In the genomic region with DNA sequence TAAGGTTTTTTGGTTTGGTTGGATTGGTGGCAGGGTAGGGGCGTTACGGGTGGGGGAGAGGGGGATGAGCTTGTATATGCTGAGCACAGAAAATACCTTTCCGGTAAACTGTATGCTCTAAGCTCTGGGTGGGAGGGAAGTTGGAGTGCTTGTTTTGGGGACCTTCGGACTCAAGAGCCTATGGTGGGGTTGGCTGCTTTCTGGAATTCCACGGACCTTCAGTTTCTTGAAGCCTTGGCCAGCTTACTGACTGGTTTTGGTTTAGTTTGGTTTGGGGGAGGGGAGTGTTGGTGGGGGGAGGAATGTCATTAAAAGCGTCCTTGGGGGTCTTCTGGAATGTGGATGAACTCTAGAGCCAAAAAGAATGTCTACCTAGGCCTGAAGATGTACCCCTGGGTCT, we compare ENCODE assay signal across 15 mouse cellular contexts. TPM values are rescaled to one million over a fixed set of nuclear protein-coding genes. Genes with fewer than 3 reads are reported as not detected.
DNase-seq lines count a peak whose midpoint lies in the region; ATAC-seq lines count a peak whose summit lies in the region.
"Had no signal": no experiment of that assay in that cellular context is flagged by ENCODE, and none has a peak within 500 bp of the region (broad histone marks: within the 10 kb centered on the region; RNA-seq: fewer than 3 reads in every experiment).

No protein-coding gene starts in this region.

- H3K4me3 ChIP-seq in midbrain, embryonic 11.5 days (ENCODE audit: low read depth, low read length): no peak overlapping the region
- H3K4me3 ChIP-seq in midbrain, embryonic 16.5 days (ENCODE audit: low read depth, low read length): no peak overlapping the region
- H3K4me3 ChIP-seq in embryonic facial prominence, embryonic 13.5 days: no peak overlapping the region
- no peak overlapping the region for H3K4me3 ChIP-seq in embryonic facial prominence, embryonic 15.5 days (replicated peaks)
- H3K4me3 ChIP-seq: heart, adult 2 months; heart, embryonic 10.5 days; heart, embryonic 13.5 days had no signal

- peaks cover 2% of the 10 kb centered on the region for H3K4me1 ChIP-seq in midbrain, embryonic 11.5 days (ENCODE audit: control insufficient read depth, insufficient read depth, low read length)
- peaks cover 2% of the 10 kb centered on the region; the same call in 1 of the 2 replicates for H3K4me1 ChIP-seq in midbrain, embryonic 16.5 days (ENCODE audit: control insufficient read depth, insufficient read depth, low read length)
- peaks cover 35% of the 10 kb centered on the region for H3K4me1 ChIP-seq in embryonic facial prominence, embryonic 13.5 days
- peaks cover 21% of the 10 kb centered on the region; the same call in 1 of the 2 replicates for H3K4me1 ChIP-seq in embryonic facial prominence, embryonic 15.5 days

- no peak overlapping the region for H3K4me2 ChIP-seq in midbrain, embryonic 11.5 days
- no peak overlapping the region for H3K4me2 ChIP-seq in midbrain, embryonic 16.5 days (ENCODE audit: low read length)
- H3K4me2 ChIP-seq in embryonic facial prominence, embryonic 13.5 days: no peak overlapping the region
- no peak overlapping the region for H3K4me2 ChIP-seq in embryonic facial prominence, embryonic 15.5 days (replicated peaks)
- H3K4me2 ChIP-seq: heart, embryonic 13.5 days; hindbrain, embryonic 14.5 days had no signal

- DNase-seq in midbrain, embryonic 11.5 days (ENCODE audit: low spot score, missing footprints): peak; percentile 77
- no peak for DNase-seq in frontal cortex, postnatal 10 days (ENCODE audit: low spot score in 2 of 2)
- DNase-seq in spleen, postnatal 4 days (ENCODE audit: low spot score in 2 of 2): no peak
- DNase-seq: gastrocnemius, postnatal 36 days; heart, adult 2 months had no signal

- H3K9ac ChIP-seq in midbrain, embryonic 11.5 days (ENCODE audit: low read length): no peak overlapping the region
- no peak overlapping the region for H3K9ac ChIP-seq in midbrain, embryonic 16.5 days (ENCODE audit: low read depth, low read length)
- H3K9ac ChIP-seq in embryonic facial prominence, embryonic 13.5 days: no peak overlapping the region
- H3K9ac ChIP-seq in embryonic facial prominence, embryonic 15.5 days: no peak overlapping the region
- H3K9ac ChIP-seq: heart, embryonic 13.5 days; hindbrain, embryonic 14.5 days had no signal

- no peak overlapping the region for H3K27ac ChIP-seq in midbrain, embryonic 11.5 days (ENCODE audit: low read depth, low read length)
- H3K27ac ChIP-seq in midbrain, embryonic 16.5 days (ENCODE audit: low read length): no peak overlapping the region
- H3K27ac ChIP-seq in embryonic facial prominence, embryonic 13.5 days: peak overlapping the region; percentile 51; the same call in 1 of the 2 replicates
- 0 out of 2 replicates have a peak overlapping the region, but pooled peaks have one; percentile 5 for H3K27ac ChIP-seq in embryonic facial prominence, embryonic 15.5 days (replicated peaks)
- H3K27ac ChIP-seq: heart, adult 2 months; heart, embryonic 10.5 days; heart, embryonic 13.5 days; hindbrain, embryonic 14.5 days; hindbrain, postnatal 0 days had no signal

- H3K36me3 ChIP-seq in midbrain, embryonic 11.5 days (ENCODE audit: control insufficient read depth, insufficient read depth, low read length): no peaks in the 10 kb centered on the region
- H3K36me3 ChIP-seq in midbrain, embryonic 16.5 days (ENCODE audit: control insufficient read depth, insufficient read depth, low read length): no peaks in the 10 kb centered on the region
- no peaks in the 10 kb centered on the region for H3K36me3 ChIP-seq in embryonic facial prominence, embryonic 13.5 days
- H3K36me3 ChIP-seq in embryonic facial prominence, embryonic 15.5 days: no peaks in the 10 kb centered on the region
- H3K36me3 ChIP-seq: heart, embryonic 10.5 days; heart, embryonic 13.5 days had no signal

- 93% methylated on average over 6 of the region's 6 CpGs for WGBS in midbrain, embryonic 11.5 days
- over 99% methylated on average over 6 of the region's 6 CpGs for WGBS in midbrain, embryonic 16.5 days
- 78% methylated on average over 6 of the region's 6 CpGs for WGBS in embryonic facial prominence, embryonic 13.5 days
- 74% methylated on average over 6 of the region's 6 CpGs for WGBS in embryonic facial prominence, embryonic 15.5 days

- H3K27me3 ChIP-seq in midbrain, embryonic 11.5 days (ENCODE audit: control insufficient read depth, insufficient read depth, low read length): no peaks in the 10 kb centered on the region
- no peaks in the 10 kb centered on the region for H3K27me3 ChIP-seq in midbrain, embryonic 16.5 days (ENCODE audit: control insufficient read depth, insufficient read depth, low read depth, low read length)
- no peaks in the 10 kb centered on the region for H3K27me3 ChIP-seq in embryonic facial prominence, embryonic 13.5 days
- no peaks in the 10 kb centered on the region for H3K27me3 ChIP-seq in embryonic facial prominence, embryonic 15.5 days
- H3K27me3 ChIP-seq: heart, embryonic 13.5 days had no signal

- H3K9me3 ChIP-seq in midbrain, embryonic 11.5 days (ENCODE audit: control insufficient read depth, low read length): no peaks in the 10 kb centered on the region
- H3K9me3 ChIP-seq in midbrain, embryonic 16.5 days (replicated peaks; ENCODE audit: control insufficient read depth, low read length, poor library complexity, severe bottlenecking): no peaks in the 10 kb centered on the region
- H3K9me3 ChIP-seq in embryonic facial prominence, embryonic 13.5 days: 0 out of 2 replicates have a peak, but pooled peaks cover 3% of the 10 kb centered on the region
- H3K9me3 ChIP-seq in embryonic facial prominence, embryonic 15.5 days (replicated peaks): no peaks in the 10 kb centered on the region
- H3K9me3 ChIP-seq: heart, embryonic 10.5 days had no signal

- no peak for ATAC-seq in midbrain, embryonic 11.5 days (ENCODE audit: low FRiP score)
- no peak for ATAC-seq in midbrain, embryonic 16.5 days
- ATAC-seq in embryonic facial prominence, embryonic 13.5 days (ENCODE audit: insufficient number of reproducible peaks, insufficient read depth, low FRiP score, low TSS enrichment, low read depth): no peak
- ATAC-seq in embryonic facial prominence, embryonic 15.5 days (ENCODE audit: insufficient number of reproducible peaks, low FRiP score, low TSS enrichment, low read depth): no peak
- ATAC-seq: forebrain, embryonic 14.5 days; hindbrain, postnatal 0 days; inflammation-experienced regulatory T-cells, adult 6 months; intestine, embryonic 16.5 days had no signal

RNA-seq across cellular contexts. Expression of gene Hs6st1, which starts 59.6 kb away (rescaled TPM):
- 16.7 and 20.3 TPM in 2 replicates for polyA plus RNA-seq in midbrain, embryonic 11.5 days (2014; fragmentation: Nextera tagmentation; extraction: Ambion mirVana)
- polyA plus RNA-seq in midbrain, embryonic 16.5 days (2015; fragmentation: Nextera tagmentation; extraction: Ambion mirVana): 9.4 and 10.8 TPM in 2 replicates
- polyA plus RNA-seq in embryonic facial prominence, embryonic 13.5 days (2015; fragmentation: Nextera tagmentation; extraction: Ambion mirVana): 5.4 and 6.1 TPM in 2 replicates
- 8.3 and 11.2 TPM in 2 replicates for polyA plus RNA-seq in embryonic facial prominence, embryonic 15.5 days (2015; fragmentation: Nextera tagmentation; extraction: Ambion mirVana)

Comparison
In these comparisons a context has a peak if more than half of its experiments do, and no peak if none do; other contexts are left out.
1. H3K27ac ChIP-seq: peak in embryonic facial prominence, embryonic 13.5 days (single experiment) and embryonic facial prominence, embryonic 15.5 days (single experiment); none in midbrain, embryonic 11.5 days (single experiment) and midbrain, embryonic 16.5 days (single experiment).